Mouse (Mus musculus): Measurements from ENCODE around the gene Epor. TPM values are rescaled to one million over a fixed set of nuclear protein-coding genes. Genes with fewer than 3 reads are reported as not detected.

The Epor gene
- not detected for polyA plus RNA-seq (2015; fragmentation: Illumina TruSeq; extraction: RNeasy Lipid Tissue Mini Kit (QIAGEN cat#74804); ENCODE audit: insufficient read depth, low read depth, low replicate concordance)

GRCm38 (mm10) chr9:21963417-21963816 is at the start of gene Epor:
Epor (minus strand) TSS chr9:21963506.

DNA sequence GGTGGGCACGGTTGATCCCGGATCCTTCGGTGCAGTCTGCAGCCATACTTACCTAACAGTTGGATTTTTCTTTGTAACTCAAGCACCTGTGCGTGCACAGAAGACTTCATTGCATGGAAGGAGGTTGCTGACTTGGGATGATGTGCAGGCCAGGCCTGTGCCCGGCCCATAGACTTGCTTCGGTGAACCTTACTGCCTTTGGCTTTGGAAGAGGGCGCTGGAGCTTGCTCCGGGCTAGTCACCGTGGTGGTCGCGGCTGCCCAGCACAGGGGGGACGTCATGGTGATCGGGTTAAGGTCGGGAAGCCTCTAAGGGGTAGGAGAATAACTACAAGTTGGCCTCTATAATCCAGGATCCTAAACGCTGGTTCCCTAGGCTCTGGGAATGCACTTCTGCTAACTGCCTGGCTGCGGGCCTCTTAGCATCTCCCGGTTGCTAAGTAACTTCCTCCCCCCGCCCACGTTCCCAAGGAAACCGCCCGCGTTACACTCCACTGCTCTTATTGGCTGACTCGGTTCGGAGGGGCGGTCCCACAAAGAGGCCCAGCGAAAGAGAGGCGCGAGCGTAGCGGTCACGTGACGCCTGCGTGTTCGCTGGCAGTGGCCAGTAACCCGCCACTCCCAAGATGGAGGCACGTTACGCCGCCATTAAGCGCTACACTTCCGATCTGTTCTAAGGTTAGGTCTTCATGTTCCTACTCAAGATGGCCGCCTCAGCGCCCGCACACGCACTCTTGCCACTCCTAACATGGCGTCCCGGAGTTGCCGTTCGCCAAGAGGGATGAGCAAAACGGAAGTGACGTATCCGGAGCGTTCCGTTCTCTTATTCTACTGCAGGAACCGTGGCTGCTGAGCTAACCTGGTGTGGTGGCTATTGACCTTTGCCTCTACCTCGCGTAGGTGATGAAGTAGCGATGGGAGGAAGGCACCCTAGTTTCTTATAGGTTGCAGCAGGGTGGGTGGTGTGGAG is 39.2 kb upstream of the Epor start, which contains the start of the genes Ccdc151 and Prkcsh:
TSS of gene Ccdc151 (minus strand) at position 441 of the 969 bp plus-strand sequence.
TSS of gene Prkcsh (plus strand) at position 613 of the 969 bp plus-strand sequence.

DNA sequence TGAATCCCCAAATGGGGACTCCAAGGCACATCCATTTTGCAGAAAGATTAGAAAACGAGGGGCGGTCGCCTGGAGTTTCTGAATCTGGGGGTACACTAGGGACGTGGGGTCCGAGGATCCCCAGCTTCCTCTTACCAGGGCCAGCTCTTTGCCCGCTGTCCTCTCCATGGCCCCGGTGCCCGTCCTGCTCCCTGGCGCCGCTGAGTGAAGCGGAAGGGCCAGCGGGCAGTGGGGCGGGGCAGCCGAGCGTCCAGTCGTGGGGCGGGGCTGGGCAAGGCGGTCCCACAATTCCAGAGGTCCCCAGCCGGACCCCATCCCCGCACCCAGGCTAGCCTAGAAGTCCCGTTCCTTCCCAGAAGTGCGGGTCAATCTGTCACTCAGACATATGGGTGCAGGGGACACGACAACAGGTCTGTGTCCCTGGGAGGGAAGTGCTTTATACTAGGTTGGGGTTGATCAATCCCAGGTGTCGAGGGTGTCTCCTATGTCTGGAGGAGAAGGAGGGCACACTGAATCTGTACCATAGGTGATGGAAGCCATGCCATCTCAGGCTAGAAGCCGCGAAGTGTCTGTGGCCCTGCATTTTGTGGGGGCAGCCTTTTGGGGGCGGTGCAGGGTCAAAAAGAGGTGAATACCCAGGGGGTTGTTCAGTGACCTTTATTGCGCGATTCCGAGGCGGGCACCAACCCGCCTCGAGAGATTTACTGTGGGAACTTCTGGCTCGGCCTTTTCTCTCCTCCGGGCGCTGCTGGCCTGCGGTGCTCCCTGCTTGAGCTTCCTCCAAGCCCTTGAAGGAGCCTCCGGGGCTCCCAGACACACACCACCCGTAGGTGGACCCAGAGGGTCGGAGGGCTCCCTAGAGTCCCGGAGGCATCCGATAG is 26.2 kb upstream of the Epor start, which contains the start of gene Rgl3:
TSS of gene Rgl3 (minus strand) at position 217 of the 881 bp plus-strand sequence.

GRCm38 (mm10) chr9:21955570-21956281 is 7.6 kb downstream of the Epor start, which contains the start of gene Swsap1:
Swsap1 (plus strand) TSS chr9:21955755.

DNA sequence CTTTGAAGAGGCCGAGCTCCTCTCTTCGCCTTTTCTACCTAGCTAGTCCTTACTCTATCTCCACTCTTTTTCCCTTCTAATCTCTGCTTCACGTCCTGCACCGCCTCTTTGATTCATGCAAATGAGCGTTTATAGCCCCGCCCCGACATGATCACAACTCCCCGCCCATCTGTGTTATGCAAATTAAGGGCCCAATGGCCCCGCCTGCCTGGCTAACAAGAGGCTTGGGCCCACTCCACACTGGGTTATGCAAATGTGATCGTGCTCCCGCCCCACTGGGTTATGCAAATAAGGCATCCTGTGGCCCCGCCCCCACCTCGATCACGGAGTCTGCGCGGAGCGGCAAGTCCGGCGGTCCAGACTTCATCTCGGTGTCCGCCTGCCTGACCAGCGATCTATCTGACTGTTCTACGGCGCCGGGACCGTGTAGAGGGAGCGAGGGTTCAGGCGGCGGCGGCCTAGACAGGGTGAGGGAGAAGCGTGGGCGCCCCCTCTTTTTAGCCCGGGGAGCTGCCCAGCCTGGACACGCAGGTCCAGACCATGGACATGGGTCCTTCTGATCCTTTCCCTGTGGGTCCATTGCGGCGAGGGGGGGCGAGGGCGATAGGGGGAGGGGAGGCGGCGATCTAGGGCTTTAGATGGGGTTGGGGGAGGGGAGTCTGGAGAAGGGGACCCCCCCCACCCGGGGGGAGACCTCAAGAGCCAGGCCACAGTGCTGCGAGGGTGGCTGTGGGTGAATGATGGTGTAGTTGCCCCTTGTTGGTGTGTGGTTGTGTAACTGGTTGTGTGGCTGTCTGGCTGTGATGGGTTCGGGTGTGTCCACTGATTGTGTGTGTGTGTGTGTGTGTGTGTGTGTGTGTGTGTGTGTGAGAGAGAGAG is 26.4 kb downstream of the Epor start, which contains the start of gene Plppr2:
TSS of gene Plppr2 (plus strand) at position 342 of the 879 bp plus-strand sequence.

DNA sequence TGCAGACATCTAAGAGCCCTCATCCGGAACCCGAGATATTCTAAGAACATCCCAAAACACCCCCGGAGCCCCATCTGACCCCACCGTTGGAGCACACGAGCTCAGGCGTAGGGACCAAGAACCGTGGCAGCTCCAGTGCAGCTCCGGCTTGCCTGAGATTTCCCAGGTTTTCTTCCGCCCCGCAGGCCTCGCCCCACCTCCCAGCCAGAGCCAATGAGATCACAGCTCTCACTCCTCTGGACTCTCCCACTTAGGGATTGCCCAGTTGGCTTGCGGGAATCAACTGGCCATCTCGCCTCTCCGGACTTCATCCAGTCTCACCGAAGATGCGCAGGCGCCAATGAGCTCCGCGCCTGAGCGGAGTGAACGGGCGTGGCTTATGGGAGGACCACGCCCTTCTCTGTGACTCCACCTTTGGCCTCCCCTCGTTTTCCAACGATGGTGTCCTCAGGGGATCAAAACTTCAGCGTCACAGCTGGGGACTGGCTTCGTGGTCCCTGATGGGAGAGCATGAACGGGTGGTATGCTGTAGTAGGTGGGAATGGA is 36.0 kb downstream of the Epor start, which contains the start of the genes Ccdc159 and Tmem205:
TSS of gene Ccdc159 (plus strand) at position 264 of the 546 bp plus-strand sequence.
TSS of gene Tmem205 (minus strand) at position 349 of the 546 bp plus-strand sequence.

DNA sequence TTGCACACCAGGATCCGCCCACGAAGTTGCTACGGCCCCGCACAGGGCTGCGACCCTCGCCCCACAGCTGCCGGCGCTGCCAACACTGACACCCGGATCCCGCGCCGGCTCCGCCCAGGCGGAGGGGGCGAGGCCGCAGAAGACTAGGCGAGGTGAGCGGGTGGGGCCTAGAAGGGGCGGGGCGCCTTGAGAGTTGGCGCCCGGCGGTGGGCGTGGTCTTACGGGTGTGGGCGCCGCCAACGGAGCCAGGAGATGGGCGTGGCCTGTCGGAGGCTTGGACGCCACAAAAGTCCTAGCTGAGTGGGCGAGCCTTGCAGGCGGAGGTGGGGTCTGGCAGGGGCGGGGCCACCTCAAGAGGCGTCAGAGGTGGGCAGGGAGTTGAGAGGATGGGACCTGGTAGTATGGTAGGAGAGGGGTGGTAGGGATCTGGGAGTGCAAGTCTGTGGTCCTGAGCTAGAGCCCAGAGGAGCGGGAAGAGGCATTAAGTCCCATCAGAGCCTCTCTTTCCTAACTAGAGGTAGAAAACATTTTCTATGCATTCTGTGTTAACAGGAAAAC is 45.2 kb downstream of the Epor start, which contains the start of gene Rab3d:
TSS of gene Rab3d (minus strand) at position 158 of the 558 bp plus-strand sequence.

Other genes with a start within 250 kb of the Epor start
- gene Ldlr, start 240.0 kb downstream of the Epor start, polyA plus RNA-seq (2015; fragmentation: Illumina TruSeq; extraction: RNeasy Lipid Tissue Mini Kit (QIAGEN cat#74804); ENCODE audit: insufficient read depth, low read depth, low replicate concordance): 6.7 TPM
- 1.3 TPM for gene Spc24, start 203.2 kb downstream of the Epor start, polyA plus RNA-seq (2015; fragmentation: Illumina TruSeq; extraction: RNeasy Lipid Tissue Mini Kit (QIAGEN cat#74804); ENCODE audit: insufficient read depth, low read depth, low replicate concordance)
- gene Kank2, start 164.8 kb downstream of the Epor start, polyA plus RNA-seq (2015; fragmentation: Illumina TruSeq; extraction: RNeasy Lipid Tissue Mini Kit (QIAGEN cat#74804); ENCODE audit: insufficient read depth, low read depth, low replicate concordance): 7.1 TPM
- gene Angptl8, start 128.0 kb downstream of the Epor start, polyA plus RNA-seq (2015; fragmentation: Illumina TruSeq; extraction: RNeasy Lipid Tissue Mini Kit (QIAGEN cat#74804); ENCODE audit: insufficient read depth, low read depth, low replicate concordance): 10.6 TPM
- gene Dock6, start 110.9 kb downstream of the Epor start, polyA plus RNA-seq (2015; fragmentation: Illumina TruSeq; extraction: RNeasy Lipid Tissue Mini Kit (QIAGEN cat#74804); ENCODE audit: insufficient read depth, low read depth, low replicate concordance): 15.0 TPM
- gene Rab3d, start 45.3 kb downstream of the Epor start, polyA plus RNA-seq (2015; fragmentation: Illumina TruSeq; extraction: RNeasy Lipid Tissue Mini Kit (QIAGEN cat#74804); ENCODE audit: insufficient read depth, low read depth, low replicate concordance): 25.1 TPM
- gene Ccdc159, start 36.0 kb downstream of the Epor start, polyA plus RNA-seq (2015; fragmentation: Illumina TruSeq; extraction: RNeasy Lipid Tissue Mini Kit (QIAGEN cat#74804); ENCODE audit: insufficient read depth, low read depth, low replicate concordance): 3.1 TPM
- gene Tmem205, start 36.0 kb downstream of the Epor start, polyA plus RNA-seq (2015; fragmentation: Illumina TruSeq; extraction: RNeasy Lipid Tissue Mini Kit (QIAGEN cat#74804); ENCODE audit: insufficient read depth, low read depth, low replicate concordance): 27.1 TPM
- gene Plppr2, start 26.5 kb downstream of the Epor start, polyA plus RNA-seq (2015; fragmentation: Illumina TruSeq; extraction: RNeasy Lipid Tissue Mini Kit (QIAGEN cat#74804); ENCODE audit: insufficient read depth, low read depth, low replicate concordance): 4.7 TPM
- gene Swsap1, start 7.8 kb downstream of the Epor start, polyA plus RNA-seq (2015; fragmentation: Illumina TruSeq; extraction: RNeasy Lipid Tissue Mini Kit (QIAGEN cat#74804); ENCODE audit: insufficient read depth, low read depth, low replicate concordance): 3.1 TPM
- 8.2 TPM for gene Rgl3, start 25.9 kb upstream of the Epor start, polyA plus RNA-seq (2015; fragmentation: Illumina TruSeq; extraction: RNeasy Lipid Tissue Mini Kit (QIAGEN cat#74804); ENCODE audit: insufficient read depth, low read depth, low replicate concordance)
- not detected for gene Ccdc151, start 39.1 kb upstream of the Epor start, polyA plus RNA-seq (2015; fragmentation: Illumina TruSeq; extraction: RNeasy Lipid Tissue Mini Kit (QIAGEN cat#74804); ENCODE audit: insufficient read depth, low read depth, low replicate concordance)
- 16.0 TPM for gene Prkcsh, start 39.3 kb upstream of the Epor start, polyA plus RNA-seq (2015; fragmentation: Illumina TruSeq; extraction: RNeasy Lipid Tissue Mini Kit (QIAGEN cat#74804); ENCODE audit: insufficient read depth, low read depth, low replicate concordance)
- gene Elavl3, start 88.5 kb upstream of the Epor start, polyA plus RNA-seq (2015; fragmentation: Illumina TruSeq; extraction: RNeasy Lipid Tissue Mini Kit (QIAGEN cat#74804); ENCODE audit: insufficient read depth, low read depth, low replicate concordance): 0.20 TPM
- gene Gm49318, start 107.8 kb upstream of the Epor start, polyA plus RNA-seq (2015; fragmentation: Illumina TruSeq; extraction: RNeasy Lipid Tissue Mini Kit (QIAGEN cat#74804); ENCODE audit: insufficient read depth, low read depth, low replicate concordance): 1.6 TPM
- gene Zfp653, start 107.9 kb upstream of the Epor start, polyA plus RNA-seq (2015; fragmentation: Illumina TruSeq; extraction: RNeasy Lipid Tissue Mini Kit (QIAGEN cat#74804); ENCODE audit: insufficient read depth, low read depth, low replicate concordance): 3.8 TPM
- gene Ecsit, start 121.9 kb upstream of the Epor start, polyA plus RNA-seq (2015; fragmentation: Illumina TruSeq; extraction: RNeasy Lipid Tissue Mini Kit (QIAGEN cat#74804); ENCODE audit: insufficient read depth, low read depth, low replicate concordance): 7.1 TPM
- gene Cnn1, start 135.7 kb upstream of the Epor start, polyA plus RNA-seq (2015; fragmentation: Illumina TruSeq; extraction: RNeasy Lipid Tissue Mini Kit (QIAGEN cat#74804); ENCODE audit: insufficient read depth, low read depth, low replicate concordance): 3.7 TPM
- gene Elof1, start 153.7 kb upstream of the Epor start, polyA plus RNA-seq (2015; fragmentation: Illumina TruSeq; extraction: RNeasy Lipid Tissue Mini Kit (QIAGEN cat#74804); ENCODE audit: insufficient read depth, low read depth, low replicate concordance): 31.4 TPM
- gene Acp5, start 172.2 kb upstream of the Epor start, polyA plus RNA-seq (2015; fragmentation: Illumina TruSeq; extraction: RNeasy Lipid Tissue Mini Kit (QIAGEN cat#74804); ENCODE audit: insufficient read depth, low read depth, low replicate concordance): 7.5 TPM
- 9.3 TPM for gene Pigyl, start 193.3 kb upstream of the Epor start, polyA plus RNA-seq (2015; fragmentation: Illumina TruSeq; extraction: RNeasy Lipid Tissue Mini Kit (QIAGEN cat#74804); ENCODE audit: insufficient read depth, low read depth, low replicate concordance)
- 0.63 TPM for gene Zfp872, start 224.6 kb upstream of the Epor start, polyA plus RNA-seq (2015; fragmentation: Illumina TruSeq; extraction: RNeasy Lipid Tissue Mini Kit (QIAGEN cat#74804); ENCODE audit: insufficient read depth, low read depth, low replicate concordance)

All from pancreas, adult 10 weeks (tissue).